Mouse (Mus musculus): Measurements from ENCODE around the gene Gm5157.
"Not testable (repeated sequence)": the region's sequence is repeated elsewhere in the genome, so short reads cannot be mapped to it uniquely, and the experiment has no call there.

Gm5157 gene

GRCm38 (mm10) chr7:21190323-21190722 is at the start of gene Gm5157:
Gene Gm5157, minus strand, starts transcription at chr7:21190423.
- DNase-seq (ENCODE audit: low spot score): not testable (repeated sequence)

- not testable (repeated sequence) for DNase-seq (ENCODE audit: low spot score)
Observed at GRCm38 (mm10) chr7:21161885-21162284, 28.3 kb downstream of the Gm5157 start, which contains the start of gene Vmn1r123. Gene Vmn1r123, plus strand, starts transcription at chr7:21162185.
